Mouse (Mus musculus) midbrain, embryonic 15.5 days (tissue): ENCODE data around the gene Ilf2. TPM values are rescaled to one million over a fixed set of nuclear protein-coding genes. Genes with fewer than 3 reads are reported as not detected.
A peak's percentile ranks its signal among the peaks of the same experiment; 100 is the strongest.

Experiments used
- ATAC-seq: fragments of 200-750 bp; cut with Nextera tagmentation; replicated peaks from 2 replicates; pipeline ENCODE4 v1.8.0; 2017; ENCODE audit warnings: moderate TSS enrichment
- H3K27ac ChIP-seq: fragments of 300-500 bp; sonication (generic); 2 replicates; pipeline ENCODE4 v1.5.1; 2015; ENCODE audit warnings: mild to moderate bottlenecking, inconsistent platforms
- H3K27me3 ChIP-seq: fragments of 300-500 bp; sonication (generic); replicated peaks from 2 replicates; pipeline ENCODE4 v1.6.1; 2015; ENCODE audit warnings: inconsistent platforms
- H3K36me3 ChIP-seq: fragments of 300-500 bp; sonication (generic); replicated peaks from 2 replicates; pipeline ENCODE4 v1.6.1; 2015; ENCODE audit warnings: inconsistent platforms
- H3K4me1 ChIP-seq: fragments of 300-500 bp; sonication (generic); 2 replicates; pipeline ENCODE4 v1.6.1; 2015; ENCODE audit warnings: inconsistent platforms
- H3K4me2 ChIP-seq: fragments of 300-500 bp; sonication (generic); 2 replicates; pipeline ENCODE4 v1.6.1; 2015; ENCODE audit warnings: inconsistent platforms, mild to moderate bottlenecking, moderate library complexity
- H3K4me3 ChIP-seq: fragments of 300-500 bp; sonication (generic); 2 replicates; pipeline ENCODE4 v1.5.1; 2015; ENCODE audit warnings: mild to moderate bottlenecking, inconsistent platforms
- H3K9ac ChIP-seq: fragments of 300-500 bp; sonication (generic); 2 replicates; pipeline ENCODE4 v1.6.1; 2015; ENCODE audit warnings: mild to moderate bottlenecking, inconsistent platforms
- H3K9me3 ChIP-seq: fragments of 300-500 bp; sonication (generic); 2 replicates; pipeline ENCODE4 v1.6.1; 2016; ENCODE audit warnings: inconsistent platforms
- WGBS: fragments of 180-500 bp; shearing (Covaris S2); methylation state at CpG from one replicate; pipeline ENCODE4 v1.1.7; 2015; ENCODE audit warnings: mixed read lengths; 5-methylcytosine and 5-hydroxymethylcytosine counted together
- polyA plus RNA-seq: library from polyadenylated mRNA; unstranded; fragments of >200 nt; fragmentation: Nextera tagmentation; extraction: Ambion mirVana; gene quantifications from 2 replicates; pipeline ENCODE4 v1.2.1, GENCODE M21; 2015

Ilf2 gene
- polyA plus RNA-seq, 1 experiment from 2014 or later: 263 TPM

DNA sequence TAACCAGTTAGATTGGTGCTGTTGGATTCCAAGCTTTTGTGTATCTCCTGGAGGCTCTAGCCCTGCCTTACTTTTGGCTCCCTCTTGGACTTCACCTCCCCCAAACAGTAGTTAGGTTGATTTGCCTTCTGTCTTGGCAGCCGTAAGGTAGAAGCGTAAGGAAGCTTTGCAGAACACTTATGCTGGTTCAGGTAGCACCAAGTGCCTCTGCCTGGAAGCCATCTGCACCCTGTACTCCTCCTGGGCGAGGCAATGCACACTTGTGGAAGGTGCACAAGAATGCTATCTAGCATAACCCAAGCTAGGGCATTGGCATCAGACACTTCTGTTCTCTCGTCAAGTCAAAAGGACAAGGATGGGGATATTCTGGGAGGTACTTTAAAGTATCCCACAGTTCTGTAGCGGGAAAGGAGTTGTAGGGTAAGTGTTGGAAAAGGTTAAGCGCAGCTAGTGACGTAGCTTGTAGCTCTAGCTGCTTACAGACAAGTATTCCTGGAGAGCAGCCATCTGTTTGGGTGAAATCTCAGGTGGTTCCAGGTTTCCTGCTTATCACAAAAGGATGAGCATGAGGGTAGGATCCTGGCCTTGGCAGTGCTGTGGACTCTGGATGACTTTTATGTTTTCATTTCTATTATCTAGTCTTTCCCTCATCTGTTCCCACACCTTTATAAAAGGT, 20.1 kb downstream of the Ilf2 start:
- H3K4me2 ChIP-seq: no peak overlapping the region
- H3K27ac ChIP-seq: no peak overlapping the region
- no peaks in the 10 kb centered on the region for H3K9me3 ChIP-seq
- no peaks in the 10 kb centered on the region for H3K4me1 ChIP-seq
- WGBS: 93% methylated on average over 7 of the region's 7 CpGs
- no peaks in the 10 kb centered on the region for H3K27me3 ChIP-seq
- H3K36me3 ChIP-seq: peaks cover 33% of the 10 kb centered on the region
- H3K4me3 ChIP-seq: no peak overlapping the region
- H3K9ac ChIP-seq: no peak overlapping the region
- ATAC-seq: no peak

DNA sequence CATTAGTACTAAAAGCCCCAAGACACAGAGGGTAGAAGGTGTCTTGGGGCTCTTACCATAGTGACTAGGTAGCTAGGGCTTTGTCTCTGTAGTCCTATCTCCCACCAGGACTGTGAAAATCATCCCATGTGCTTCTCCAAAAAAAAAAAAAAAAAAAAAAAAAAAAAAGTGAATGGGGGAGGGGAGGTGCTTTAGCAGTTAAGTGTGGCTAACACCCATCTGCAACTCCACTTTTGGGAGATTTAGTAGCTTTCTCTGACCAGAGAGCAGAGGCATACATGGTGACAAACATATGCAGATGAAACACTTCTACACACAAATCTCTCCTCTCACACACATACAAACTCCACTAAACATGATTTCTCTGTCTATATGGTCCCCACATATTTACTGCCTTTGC, 21.7 kb downstream of the Ilf2 start:
- no peak overlapping the region for H3K9ac ChIP-seq
- H3K4me3 ChIP-seq: no peak overlapping the region
- H3K9me3 ChIP-seq: no peaks in the 10 kb centered on the region
- no peaks in the 10 kb centered on the region for H3K27me3 ChIP-seq
- ATAC-seq: no peak
- H3K36me3 ChIP-seq: peaks cover 44% of the 10 kb centered on the region
- no peaks in the 10 kb centered on the region for H3K4me1 ChIP-seq
- H3K4me2 ChIP-seq: no peak overlapping the region
- H3K27ac ChIP-seq: no peak overlapping the region

DNA sequence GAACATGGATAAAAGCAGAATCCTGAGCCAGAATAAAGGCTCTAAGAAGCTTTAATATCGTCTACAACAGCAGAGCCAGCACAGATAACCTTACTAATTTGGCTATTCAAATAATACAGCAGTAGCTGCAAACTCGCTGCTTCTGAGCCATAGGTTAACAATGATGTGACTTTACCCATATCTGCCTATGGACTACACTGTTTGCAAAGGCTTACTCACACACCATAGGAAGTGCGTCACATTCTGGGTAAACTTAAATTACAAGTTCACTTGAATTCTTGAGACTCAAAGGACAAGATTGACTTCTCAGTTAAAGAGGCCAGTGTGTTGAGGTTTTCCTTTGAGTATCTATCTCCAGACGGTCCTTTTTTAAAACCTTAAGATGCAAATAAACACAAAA, 27.5 kb downstream of the Ilf2 start:
- Histone ChIP-seq H3K4me2 (no peak overlapping the region), H3K9ac (no peak overlapping the region), H3K36me3 (peaks cover 51% of the 10 kb centered on the region), H3K4me1 (peaks cover 30% of the 10 kb centered on the region), H3K27me3 (no peaks in the 10 kb centered on the region), H3K9me3 (no peaks in the 10 kb centered on the region), H3K27ac (no peak overlapping the region), H3K4me3 (no peak overlapping the region)
- 64% methylated on average over 4 of the region's 4 CpGs for WGBS
- no peak for ATAC-seq

DNA sequence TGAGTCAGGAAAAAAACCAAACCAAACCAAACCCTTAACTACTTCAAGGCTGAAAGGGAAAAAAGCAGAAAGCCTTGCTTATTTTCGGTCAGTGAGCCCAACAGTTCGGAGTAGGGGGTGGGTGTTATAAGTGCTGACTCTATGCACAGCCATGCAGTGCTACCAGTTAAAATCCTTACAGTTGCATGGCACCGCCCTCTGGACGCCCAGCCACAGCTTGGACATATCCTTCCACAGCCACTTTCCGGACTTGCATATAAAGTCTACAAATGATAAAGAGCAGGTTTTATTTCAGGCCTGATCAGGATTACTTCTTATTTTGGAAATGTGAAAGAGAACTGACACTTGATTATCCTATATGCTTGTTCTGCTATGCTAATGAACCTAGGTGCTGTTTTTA, 29.3 kb downstream of the Ilf2 start:
- WGBS: 95% methylated on average over 5 of the region's 5 CpGs
- Histone ChIP-seq H3K27ac (no peak overlapping the region), H3K4me1 (peaks cover 34% of the 10 kb centered on the region), H3K9me3 (no peaks in the 10 kb centered on the region), H3K36me3 (peaks cover 42% of the 10 kb centered on the region), H3K9ac (no peak overlapping the region), H3K27me3 (no peaks in the 10 kb centered on the region), H3K4me2 (no peak overlapping the region), H3K4me3 (no peak overlapping the region)
- ATAC-seq: no peak

DNA sequence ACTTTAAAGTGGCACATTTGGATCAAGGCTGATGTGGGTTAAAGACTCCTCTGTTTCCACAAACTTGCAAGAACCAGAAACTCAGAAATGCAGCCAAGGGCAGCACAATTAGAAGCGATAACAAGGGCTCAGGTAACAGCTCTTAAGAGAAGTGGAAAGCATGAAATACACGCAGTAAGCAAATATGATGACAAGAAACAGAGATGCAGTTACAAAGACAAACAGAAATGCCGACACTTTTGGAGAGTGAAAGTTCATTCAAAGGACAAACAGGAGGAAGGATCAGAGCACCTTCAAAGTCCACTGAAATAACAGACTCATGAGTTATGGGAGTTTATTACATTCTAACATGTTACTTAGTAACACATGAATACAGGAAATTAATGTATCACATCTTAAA, 30.4 kb downstream of the Ilf2 start:
- peaks cover 34% of the 10 kb centered on the region; the same call in 1 of the 2 replicates for H3K36me3 ChIP-seq
- no peaks in the 10 kb centered on the region for H3K27me3 ChIP-seq
- no peak overlapping the region for H3K9ac ChIP-seq
- peaks cover 34% of the 10 kb centered on the region for H3K4me1 ChIP-seq
- no peak for ATAC-seq
- H3K9me3 ChIP-seq: no peaks in the 10 kb centered on the region
- no peak overlapping the region for H3K27ac ChIP-seq
- H3K4me2 ChIP-seq: no peak overlapping the region
- WGBS: 94% methylated on average over 3 of the region's 3 CpGs
- no peak overlapping the region for H3K4me3 ChIP-seq

DNA sequence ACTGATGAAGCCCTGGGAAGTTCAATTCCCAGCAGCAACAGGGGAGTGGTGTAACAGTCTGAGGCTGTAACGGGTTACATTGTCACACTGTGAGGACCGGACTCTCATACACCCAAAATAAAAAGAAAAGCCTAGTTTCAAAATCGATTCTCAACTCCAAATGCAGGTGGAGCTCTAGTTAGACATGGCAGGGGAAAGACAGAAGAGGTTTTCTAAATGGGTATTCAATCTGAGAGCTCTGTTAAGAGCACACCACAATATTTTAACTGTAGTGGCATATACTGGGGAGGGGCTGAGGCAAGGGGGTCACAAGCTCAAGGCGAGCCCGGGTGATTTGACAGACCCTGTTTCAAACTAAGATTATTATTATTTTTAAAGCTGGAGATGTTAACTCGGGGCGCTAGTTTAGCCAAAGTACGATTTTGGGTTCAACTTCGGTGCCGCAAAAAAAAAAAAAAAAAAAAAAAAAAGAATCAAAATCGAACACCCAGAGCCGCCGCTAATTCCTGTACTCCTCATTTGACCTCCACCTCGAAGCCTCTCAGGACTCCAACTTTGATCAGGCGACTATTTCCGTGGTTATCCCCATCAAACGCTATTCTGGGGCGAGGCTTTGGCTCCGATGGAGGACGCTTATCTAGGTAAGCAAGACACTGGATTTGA, 32.5 kb downstream of the Ilf2 start:
- H3K27me3 ChIP-seq: peaks cover 7% of the 10 kb centered on the region; the same call in 1 of the 2 replicates
- H3K9me3 ChIP-seq: no peaks in the 10 kb centered on the region
- H3K4me3 ChIP-seq: peak overlapping the region; percentile 98
- H3K4me2 ChIP-seq: peak overlapping the region; percentile 68
- ATAC-seq: no peak
- H3K36me3 ChIP-seq: peaks cover 23% of the 10 kb centered on the region; the same call in 1 of the 2 replicates
- peaks cover 29% of the 10 kb centered on the region for H3K4me1 ChIP-seq
- H3K27ac ChIP-seq: peak overlapping the region; percentile 97
- 4% methylated on average over 20 of the region's 20 CpGs for WGBS
- peak overlapping the region; percentile 96 for H3K9ac ChIP-seq

DNA sequence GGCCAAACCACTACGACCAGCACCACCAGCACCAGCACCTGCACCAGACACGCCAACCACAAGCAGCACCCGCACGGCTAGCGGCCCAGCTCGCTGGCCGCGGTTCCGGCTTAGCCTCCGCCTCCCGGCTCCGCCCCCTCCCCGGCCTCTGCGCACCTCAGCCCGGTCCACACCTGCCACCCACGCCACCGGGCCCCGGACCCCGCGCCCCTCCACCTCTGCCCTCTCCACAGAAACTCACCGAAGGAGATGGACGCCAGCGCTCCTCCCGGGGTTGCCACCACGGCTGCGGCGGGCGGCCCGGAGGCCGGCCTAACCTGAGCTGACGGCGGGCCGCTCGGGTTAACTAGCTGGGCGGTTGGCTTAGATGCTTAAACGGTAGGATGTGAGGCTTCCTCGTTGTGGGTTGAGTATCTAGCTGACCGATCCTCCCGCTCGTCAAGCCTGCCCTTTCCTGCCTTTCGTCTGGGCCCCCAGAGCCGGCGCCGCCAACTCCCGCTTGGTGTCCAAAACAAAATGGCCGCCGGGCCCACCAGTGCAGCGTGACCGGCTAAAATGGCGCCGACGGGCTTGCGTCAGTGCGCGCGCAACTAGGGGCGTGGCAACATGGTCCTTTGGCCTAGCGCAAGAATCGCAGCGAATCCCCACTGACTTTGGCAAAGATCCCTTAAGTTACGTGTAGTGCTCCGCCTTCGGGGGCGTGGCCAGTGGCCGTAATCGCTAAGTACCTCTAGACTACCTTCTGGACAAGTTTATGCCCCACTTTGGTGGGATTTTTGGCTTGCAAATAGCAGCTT, 33.2 kb downstream of the Ilf2 start, which contains the start of gene Chtop:
TSS of gene Chtop (minus strand) at position 549 of the 797 bp plus-strand sequence.
- no peaks in the 10 kb centered on the region for H3K9me3 ChIP-seq
- peak; percentile 93 for ATAC-seq
- peaks cover 28% of the 10 kb centered on the region for H3K4me1 ChIP-seq
- H3K4me3 ChIP-seq: peak within 1 kb of the TSS; percentile 98
- WGBS: under 1% methylated on average over 64 of the region's 66 CpGs
- peaks cover 14% of the 10 kb centered on the region for H3K27me3 ChIP-seq
- peak within 1 kb of the TSS; percentile 97 for H3K27ac ChIP-seq
- peak within 1 kb of the TSS; percentile 96 for H3K9ac ChIP-seq
- peak within 1 kb of the TSS; percentile 68 for H3K4me2 ChIP-seq
- peaks cover 22% of the 10 kb centered on the region; the same call in 1 of the 2 replicates for H3K36me3 ChIP-seq

DNA sequence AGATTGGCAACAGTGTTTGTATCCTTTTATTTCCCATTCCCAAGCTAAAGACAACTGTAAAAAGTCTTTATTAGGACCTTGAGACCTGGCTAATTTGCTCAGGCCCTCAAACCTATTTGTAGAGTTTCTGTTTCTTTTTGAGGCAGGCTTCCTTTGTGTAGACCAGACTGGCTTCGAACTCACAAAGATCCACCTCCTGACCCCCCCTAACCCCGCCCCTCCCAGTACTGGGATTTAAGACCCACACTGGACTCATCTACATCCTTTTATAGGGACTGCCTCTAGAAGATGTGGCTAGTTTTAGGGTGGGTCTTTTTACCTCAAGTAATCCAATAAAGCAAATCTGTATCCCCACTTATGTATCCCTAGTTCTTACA, 33.8 kb downstream of the Ilf2 start:
- peaks cover 30% of the 10 kb centered on the region for H3K4me1 ChIP-seq
- peak overlapping the region; percentile 98 for H3K4me3 ChIP-seq
- peak overlapping the region; percentile 74 for H3K27ac ChIP-seq
- peaks cover 19% of the 10 kb centered on the region for H3K27me3 ChIP-seq
- peaks cover 16% of the 10 kb centered on the region; the same call in 1 of the 2 replicates for H3K36me3 ChIP-seq
- H3K4me2 ChIP-seq: peak overlapping the region; percentile 56
- no peaks in the 10 kb centered on the region for H3K9me3 ChIP-seq
- H3K9ac ChIP-seq: no peak overlapping the region
- peak; percentile 40 for ATAC-seq
- WGBS: 25% methylated on average over 2 of the region's 2 CpGs

DNA sequence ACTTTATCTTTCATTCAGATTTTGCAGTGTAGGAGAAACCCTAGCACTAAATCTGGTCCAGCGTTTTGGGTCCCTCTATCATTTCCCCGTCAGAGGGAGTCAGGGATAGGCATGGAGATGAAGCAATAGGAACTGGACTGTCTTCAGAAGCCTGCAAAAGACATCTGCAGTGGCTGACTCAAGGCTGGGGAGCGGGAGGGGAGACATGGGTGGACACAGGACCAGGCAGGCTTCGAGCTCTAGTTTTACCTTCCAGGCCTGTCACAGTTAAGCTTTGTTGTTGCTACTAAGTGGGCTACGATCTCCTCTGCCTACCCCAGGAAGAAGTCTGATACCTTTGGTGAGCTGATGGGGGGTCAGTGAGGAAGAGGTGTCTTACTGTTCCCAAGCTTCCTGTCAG, 36.4 kb downstream of the Ilf2 start:
- Histone ChIP-seq H3K36me3 (no peaks in the 10 kb centered on the region), H3K9me3 (no peaks in the 10 kb centered on the region), H3K4me1 (peaks cover 26% of the 10 kb centered on the region), H3K4me3 (no peak overlapping the region), H3K9ac (no peak overlapping the region), H3K4me2 (no peak overlapping the region), H3K27ac (no peak overlapping the region), H3K27me3 (peaks cover 28% of the 10 kb centered on the region)
- WGBS: 85% methylated on average over 5 of the region's 5 CpGs
- no peak for ATAC-seq

DNA sequence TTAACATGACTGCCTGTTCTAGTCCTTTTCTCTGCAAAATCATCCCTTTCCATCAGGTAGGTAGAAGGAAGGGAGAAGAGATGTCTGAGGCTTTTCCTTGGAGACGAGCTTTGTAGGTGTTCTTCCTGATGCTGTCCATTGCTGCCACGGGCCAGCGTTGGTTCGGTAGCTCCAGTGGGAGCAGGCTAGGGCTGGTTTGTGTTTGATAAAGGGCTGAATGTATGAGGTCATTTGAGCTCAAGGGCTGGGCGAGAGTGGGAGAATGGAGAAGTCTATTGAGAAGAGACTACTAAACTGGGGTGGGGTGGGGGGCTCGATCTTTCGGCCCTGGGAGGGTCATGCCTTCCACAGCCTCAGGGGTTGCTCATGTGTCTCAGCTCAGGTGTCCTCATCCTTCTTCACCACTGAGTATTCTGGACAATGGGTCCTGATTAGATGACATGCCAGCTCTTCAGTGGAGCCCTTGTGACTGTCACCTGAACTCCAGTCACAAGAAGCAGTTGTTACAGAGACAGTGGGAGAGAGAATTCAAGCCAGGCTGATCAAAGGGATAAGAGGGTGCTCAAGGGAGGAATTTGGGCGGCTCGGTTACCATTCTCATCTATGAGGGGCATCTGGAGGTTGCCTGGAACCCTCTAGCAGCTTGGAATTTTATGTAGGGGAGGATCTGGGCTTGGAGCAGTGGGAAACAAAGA, 37.2 kb downstream of the Ilf2 start:
- no peaks in the 10 kb centered on the region for H3K9me3 ChIP-seq
- H3K36me3 ChIP-seq: no peaks in the 10 kb centered on the region
- H3K4me2 ChIP-seq: no peak overlapping the region
- H3K27me3 ChIP-seq: peaks cover 28% of the 10 kb centered on the region
- no peak overlapping the region for H3K27ac ChIP-seq
- H3K9ac ChIP-seq: no peak overlapping the region
- no peak for ATAC-seq
- whole genome bisulfite sequencing: 76% methylated on average over 9 of the region's 9 CpGs
- no peak overlapping the region for H3K4me3 ChIP-seq
- H3K4me1 ChIP-seq: peaks cover 18% of the 10 kb centered on the region

DNA sequence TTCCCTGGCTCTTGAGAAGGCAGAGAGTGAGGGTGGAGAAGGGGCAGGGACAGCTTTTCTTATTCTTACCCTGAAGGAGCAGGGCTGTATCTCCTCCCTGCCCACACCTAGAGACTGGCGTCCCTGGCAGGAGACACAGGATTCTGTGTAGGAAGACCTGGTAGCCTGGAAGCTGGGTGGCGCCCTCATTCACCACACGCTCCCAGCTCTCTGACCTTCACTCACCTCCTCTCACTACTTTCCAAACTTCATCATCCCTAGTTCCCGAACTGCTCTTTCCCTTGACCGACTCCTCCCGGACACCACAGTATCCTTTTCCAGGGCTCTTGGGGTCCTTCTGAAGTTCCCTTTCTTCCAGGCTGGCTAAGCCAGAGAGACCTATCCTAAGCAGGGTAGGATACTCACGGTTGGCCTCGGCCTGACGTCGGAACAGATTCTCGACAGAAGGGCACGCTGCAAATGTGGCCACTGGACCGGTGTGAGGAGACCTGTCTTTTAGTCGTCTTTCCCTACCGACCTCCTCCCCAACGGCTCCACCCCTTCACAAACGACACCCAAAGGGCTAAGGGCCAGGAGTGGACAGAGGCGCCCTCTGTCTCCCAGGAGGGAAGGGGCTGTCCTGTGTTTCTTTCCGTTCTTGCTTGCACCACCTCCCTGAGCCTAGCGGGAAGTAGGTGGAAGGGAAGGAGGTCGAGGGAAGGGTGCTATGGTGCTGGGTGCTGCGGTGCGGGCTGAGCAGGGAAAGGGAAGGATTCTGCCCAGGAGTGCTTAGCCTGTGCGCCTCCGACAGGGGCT, 38.1 kb downstream of the Ilf2 start, which contains the start of the genes S100a1 and S100a13:
TSS of gene S100a1 (minus strand) at position 597 of the 795 bp plus-strand sequence.
TSS of gene S100a13 (plus strand) at position 640 of the 795 bp plus-strand sequence.
- Histone ChIP-seq H3K36me3 (no peaks in the 10 kb centered on the region), H3K4me3 (peak within 1 kb of the TSS; percentile 34), H3K9ac (peak within 1 kb of the TSS; percentile 25), H3K27ac (no peak within 1 kb of the TSS), H3K27me3 (peaks cover 28% of the 10 kb centered on the region), H3K4me2 (peak within 1 kb of the TSS; percentile 60), H3K9me3 (no peaks in the 10 kb centered on the region), H3K4me1 (peaks cover 15% of the 10 kb centered on the region)
- 6% methylated on average over 25 of the region's 25 CpGs for WGBS
- ATAC-seq: no peak
